Mouse (Mus musculus) hindbrain, postnatal 0 days (tissue): ENCODE data around the gene Tfdp1. TPM values are rescaled to one million over a fixed set of nuclear protein-coding genes. Genes with fewer than 3 reads are reported as not detected.

Experiments
- ATAC-seq: fragments of 200-750 bp; cut with Nextera tagmentation; 2 replicates; pipeline ENCODE4 v1.8.0; 2017; ENCODE audit warnings: mild to moderate bottlenecking, moderate TSS enrichment, moderate library complexity
- DNase-seq: peaks from one replicate; pipeline ENCODE4 v3.0.0-alpha.2; 2015; ENCODE audit warnings: low spot score
- H3K27ac ChIP-seq: fragments of 300-500 bp; sonication (generic); 2 replicates; pipeline ENCODE4 v1.5.1; 2014; ENCODE audit warnings: mild to moderate bottlenecking
- H3K27me3 ChIP-seq: fragments of 300-500 bp; sonication (generic); 2 replicates; pipeline ENCODE4 v1.6.1; 2014; ENCODE audit warnings: low read length, mixed read lengths; ENCODE audit not compliant: insufficient read depth
- H3K36me3 ChIP-seq: fragments of 300-500 bp; sonication (generic); 2 replicates; pipeline ENCODE4 v1.6.1; 2014; ENCODE audit warnings: low read length, mixed read lengths; ENCODE audit not compliant: insufficient read depth
- H3K4me1 ChIP-seq: fragments of 300-500 bp; sonication (generic); 2 replicates; pipeline ENCODE4 v1.6.1; 2014; ENCODE audit warnings: antibody characterized with exemption, low read length, mixed read lengths; ENCODE audit not compliant: insufficient read depth
- H3K4me2 ChIP-seq: fragments of 300-500 bp; sonication (generic); 2 replicates; pipeline ENCODE4 v1.6.1; 2014; ENCODE audit warnings: low read depth, mild to moderate bottlenecking, low read length, moderate library complexity, mixed read lengths
- H3K4me3 ChIP-seq: fragments of 300-500 bp; sonication (generic); 2 replicates; pipeline ENCODE4 v1.5.1; 2014; ENCODE audit warnings: low read length
- H3K9ac ChIP-seq: fragments of 300-500 bp; sonication (generic); replicated peaks from 2 replicates; pipeline ENCODE4 v1.6.1; 2014; ENCODE audit warnings: mild to moderate bottlenecking, low read length, moderate library complexity, mixed read lengths
- H3K9me3 ChIP-seq: fragments of 300-500 bp; sonication (generic); 2 replicates; pipeline ENCODE4 v1.6.1; 2016; ENCODE audit warnings: low read length, mixed read lengths
- CTCF ChIP-seq: IDR thresholded peaks from 2 replicates; pipeline ENCODE4 v1.5.1; 2016; ENCODE audit warnings: antibody characterized with exemption, control low read depth, low read depth
- WGBS: fragments of 180-500 bp; shearing (Covaris S2); extraction: QIAGEN DNeasy Blood & Tissue Kit; methylation state at CpG from one replicate; pipeline ENCODE4 v1.1.7; 2014; 5-methylcytosine and 5-hydroxymethylcytosine counted together
- polyA plus RNA-seq: library from polyadenylated mRNA; unstranded; fragments of >200 nt; fragmentation: Nextera tagmentation; extraction: Ambion mirVana; gene quantifications from 2 replicates; pipeline ENCODE4 v1.2.1, GENCODE M21; 2015
- total RNA-seq: library from RNA; depleted of rRNA; stranded (reverse); fragments of >200 nt; gene quantifications from 2 replicates; pipeline ENCODE4 v1.2.3, GENCODE M21; 2014

Tfdp1 gene
- total and polyA plus RNA-seq, 2 experiments from 2014 or later, result 74.1 to 85.1 TPM

DNA sequence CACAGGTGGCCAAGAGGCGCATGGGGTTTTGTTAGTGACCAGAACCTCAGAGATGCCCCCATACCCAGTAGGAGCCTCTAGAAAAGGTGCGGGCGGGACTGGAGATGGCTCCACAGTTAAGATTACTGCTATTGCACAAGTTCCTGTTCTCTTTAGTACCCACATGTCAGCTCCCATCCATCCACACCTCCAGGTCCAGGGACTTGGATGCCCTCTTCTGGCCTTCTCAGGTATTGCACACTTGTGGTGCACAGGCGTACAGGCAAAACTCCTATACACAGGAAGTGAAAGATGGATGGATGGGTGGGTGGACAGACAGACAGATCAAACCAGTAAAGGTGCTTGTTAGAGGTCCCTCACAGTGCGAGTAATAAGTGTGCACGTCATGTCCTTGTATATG lies 23.3 kb downstream of the Tfdp1 start:
- Histone ChIP-seq H3K9me3 (no peaks in the 10 kb centered on the region), H3K27ac (no peak overlapping the region), H3K4me1 (no peaks in the 10 kb centered on the region), H3K4me2 (no peak overlapping the region), H3K27me3 (no peaks in the 10 kb centered on the region), H3K36me3 (peaks cover 73% of the 10 kb centered on the region), H3K9ac (no peak overlapping the region), H3K4me3 (no peak overlapping the region)
- DNase-seq (no peak), ATAC-seq (no peak)
- 96% methylated on average over 6 of the region's 6 CpGs for WGBS
- TF ChIP-seq CTCF, result peak; percentile 42

DNA sequence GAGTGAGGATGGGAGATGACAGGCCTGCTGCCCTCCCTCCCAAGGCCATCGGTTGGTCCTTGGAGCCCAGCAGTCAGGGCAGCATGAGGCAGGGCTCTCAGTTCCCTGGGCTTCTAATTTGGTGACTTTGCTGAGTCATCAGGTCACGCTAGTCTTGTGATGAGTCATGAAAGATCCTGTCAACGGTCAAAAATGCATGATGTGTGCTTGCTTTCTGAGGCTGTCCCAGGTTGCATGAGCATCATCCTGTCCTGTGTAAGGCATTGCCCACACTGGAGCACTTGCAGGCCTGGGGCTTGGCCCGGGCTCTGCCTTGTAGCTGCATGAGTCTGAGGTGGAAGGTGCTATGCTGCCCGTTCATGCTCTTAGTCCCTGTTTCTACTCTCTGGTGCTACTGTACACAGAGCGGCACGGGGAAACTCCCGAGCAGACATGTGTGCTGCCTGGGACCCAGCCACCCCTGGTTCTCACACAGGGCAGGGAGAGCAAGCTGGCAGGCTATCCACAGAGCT lies 34.7 kb downstream of the Tfdp1 start:
- no peak overlapping the region for H3K4me2 ChIP-seq
- no peak for DNase-seq
- ATAC-seq, result no peak
- 90% methylated on average over 8 of the region's 8 CpGs for WGBS
- no peak overlapping the region for H3K4me3 ChIP-seq
- no peak for TF ChIP-seq CTCF
- no peaks in the 10 kb centered on the region for H3K4me1 ChIP-seq
- no peaks in the 10 kb centered on the region for H3K27me3 ChIP-seq
- no peaks in the 10 kb centered on the region for H3K9me3 ChIP-seq
- no peak overlapping the region for H3K27ac ChIP-seq
- no peak overlapping the region for H3K9ac ChIP-seq
- H3K36me3 ChIP-seq, result peaks cover 56% of the 10 kb centered on the region

DNA sequence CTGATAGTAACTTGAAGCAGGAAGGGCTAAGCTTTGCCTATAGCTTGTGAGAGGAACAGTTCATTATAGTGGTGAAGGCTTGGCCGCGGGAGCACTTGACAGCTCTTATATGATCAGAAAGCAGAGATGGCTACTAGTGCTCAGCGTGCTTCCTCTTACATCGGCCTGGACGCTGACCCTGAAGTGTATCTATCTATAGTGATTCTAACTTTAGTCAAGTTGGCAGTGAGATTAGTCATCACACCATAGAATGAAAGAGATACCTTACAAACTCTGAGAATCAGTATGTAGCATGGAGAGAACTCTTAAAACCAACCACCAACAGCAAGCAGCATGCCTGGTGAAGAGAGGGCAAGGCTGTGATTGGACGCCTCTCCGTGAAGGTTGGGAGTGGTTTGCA lies 43.1 kb downstream of the Tfdp1 start:
- H3K27ac ChIP-seq, result no peak overlapping the region
- H3K27me3 ChIP-seq, result no peaks in the 10 kb centered on the region
- H3K4me3 ChIP-seq, result no peak overlapping the region
- no peak for ATAC-seq
- no peak overlapping the region for H3K4me2 ChIP-seq
- no peaks in the 10 kb centered on the region for H3K4me1 ChIP-seq
- H3K9me3 ChIP-seq, result no peaks in the 10 kb centered on the region
- TF ChIP-seq CTCF, result no peak
- H3K36me3 ChIP-seq, result peaks cover 16% of the 10 kb centered on the region
- no peak for DNase-seq
- H3K9ac ChIP-seq, result no peak overlapping the region
- WGBS, result 91% methylated on average over 7 of the region's 7 CpGs

DNA sequence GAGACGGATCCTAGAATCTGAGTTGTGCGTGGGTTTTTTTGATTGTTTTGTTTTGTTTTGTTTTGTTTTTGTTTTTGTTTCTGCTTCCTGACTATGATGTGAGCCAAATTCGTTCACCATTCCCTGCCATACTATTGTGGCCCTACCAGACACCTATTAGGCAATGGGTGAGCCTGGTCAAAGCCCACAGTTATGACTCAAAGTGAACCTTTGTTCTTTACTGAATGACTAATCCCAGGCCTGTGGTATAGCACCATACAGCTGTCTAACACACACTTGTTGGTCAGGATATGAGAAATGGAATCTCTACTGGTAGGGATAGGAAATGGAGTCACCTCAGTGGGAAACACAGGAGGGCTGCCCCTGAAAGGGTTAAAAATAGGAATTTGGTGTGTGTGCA lies 44.0 kb downstream of the Tfdp1 start:
- Histone ChIP-seq H3K27me3 (no peaks in the 10 kb centered on the region), H3K4me3 (no peak overlapping the region), H3K4me1 (no peaks in the 10 kb centered on the region), H3K4me2 (no peak overlapping the region), H3K9ac (no peak overlapping the region), H3K36me3 (peaks cover 16% of the 10 kb centered on the region), H3K9me3 (no peaks in the 10 kb centered on the region), H3K27ac (no peak overlapping the region)
- no peak for ATAC-seq
- no peak for DNase-seq
- no peak for TF ChIP-seq CTCF
- WGBS, result 91% methylated on average over 3 of the region's 3 CpGs

DNA sequence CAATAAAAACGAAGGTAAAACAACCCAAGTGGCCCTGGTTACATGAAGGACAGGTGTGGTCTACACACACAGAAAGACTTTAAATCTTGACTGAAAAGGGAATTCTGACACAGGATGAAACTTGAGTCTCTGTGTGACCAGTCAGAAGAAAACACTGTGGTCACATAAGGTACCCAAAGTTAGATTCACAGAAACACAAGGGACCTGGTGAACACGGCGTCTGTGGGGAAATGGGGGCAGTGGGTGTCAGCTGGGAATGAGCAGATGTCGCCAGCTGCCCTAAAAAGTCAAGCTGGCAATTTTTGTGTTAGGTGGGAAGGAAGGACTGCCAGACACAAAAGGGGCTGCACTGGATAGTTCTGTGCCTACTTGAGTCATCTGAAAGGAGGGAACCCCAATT lies 44.4 kb downstream of the Tfdp1 start:
- no peaks in the 10 kb centered on the region for H3K9me3 ChIP-seq
- H3K36me3 ChIP-seq, result peaks cover 16% of the 10 kb centered on the region
- no peak overlapping the region for H3K4me2 ChIP-seq
- H3K27ac ChIP-seq, result no peak overlapping the region
- no peaks in the 10 kb centered on the region for H3K4me1 ChIP-seq
- ATAC-seq (no peak), DNase-seq (no peak)
- no peak for TF ChIP-seq CTCF
- no peak overlapping the region for H3K9ac ChIP-seq
- WGBS, result 96% methylated on average over 4 of the region's 4 CpGs
- no peak overlapping the region for H3K4me3 ChIP-seq
- no peaks in the 10 kb centered on the region for H3K27me3 ChIP-seq

DNA sequence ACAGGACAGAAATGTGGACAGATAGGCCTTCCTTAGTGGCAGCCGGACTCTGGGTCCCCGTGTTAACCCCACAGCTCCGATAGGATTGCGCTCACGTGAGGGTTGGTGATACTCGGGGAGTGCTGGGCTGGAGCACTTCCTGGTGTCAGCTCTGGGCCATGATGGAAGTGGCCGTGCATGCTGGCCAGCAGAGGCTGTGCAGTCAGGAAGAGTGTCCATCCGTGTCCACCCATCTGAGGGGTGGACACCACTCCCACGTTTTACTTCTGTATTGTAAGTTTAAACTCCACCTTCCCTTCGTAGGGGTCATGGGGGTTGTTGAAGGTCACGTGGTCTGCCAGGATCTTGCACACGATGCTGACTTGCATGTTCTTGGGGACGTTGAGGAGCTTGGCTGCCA lies 47.8 kb downstream of the Tfdp1 start:
- TF ChIP-seq CTCF, result no peak
- Histone ChIP-seq H3K27ac (no peak overlapping the region), H3K36me3 (no peaks in the 10 kb centered on the region), H3K9me3 (no peaks in the 10 kb centered on the region), H3K27me3 (no peaks in the 10 kb centered on the region), H3K4me1 (no peaks in the 10 kb centered on the region), H3K9ac (no peak overlapping the region), H3K4me3 (no peak overlapping the region), H3K4me2 (no peak overlapping the region)
- WGBS, result 68% methylated on average over 13 of the region's 13 CpGs
- DNase-seq, result no peak
- no peak for ATAC-seq

DNA sequence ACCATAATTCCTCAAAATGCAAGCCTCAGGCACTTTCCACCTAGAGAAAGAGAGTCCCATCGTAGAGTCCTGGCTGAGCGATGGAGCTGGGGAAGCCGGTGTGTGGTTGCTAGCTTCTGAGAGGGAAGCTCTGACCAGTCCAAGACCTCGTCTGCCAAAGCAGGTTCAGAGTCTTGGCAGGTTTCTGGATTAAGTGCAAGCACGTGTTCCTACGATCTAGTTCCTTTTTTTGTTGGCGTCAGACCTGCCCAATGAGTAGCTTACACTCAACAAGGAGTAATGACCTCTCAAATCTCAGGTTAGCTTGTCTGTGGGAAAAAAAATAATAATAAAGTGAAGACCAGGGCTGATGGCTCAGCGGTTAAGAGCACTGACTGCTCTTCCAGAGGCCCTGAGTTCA lies 49.2 kb downstream of the Tfdp1 start:
- ATAC-seq, result no peak
- Histone ChIP-seq H3K36me3 (no peaks in the 10 kb centered on the region), H3K4me2 (no peak overlapping the region), H3K9me3 (no peaks in the 10 kb centered on the region), H3K4me3 (no peak overlapping the region), H3K27ac (no peak overlapping the region), H3K4me1 (no peaks in the 10 kb centered on the region), H3K9ac (no peak overlapping the region), H3K27me3 (no peaks in the 10 kb centered on the region)
- no peak for TF ChIP-seq CTCF
- WGBS, result 84% methylated on average over 8 of the region's 8 CpGs
- DNase-seq, result no peak
